Mouse (Mus musculus) 416B (cell line): Measurements from ENCODE around the gene Mapk10.
A peak's percentile ranks its signal among the peaks of the same experiment; 100 is the strongest.
"Not testable (repeated sequence)": the region's sequence is repeated elsewhere in the genome, so short reads cannot be mapped to it uniquely, and the experiment has no call there.

ENCODE experiments used
- DNase-seq: peaks from one replicate; pipeline ENCODE4 v3.0.0; 2011; ENCODE audit warnings: low read depth

Mapk10 gene

DNA sequence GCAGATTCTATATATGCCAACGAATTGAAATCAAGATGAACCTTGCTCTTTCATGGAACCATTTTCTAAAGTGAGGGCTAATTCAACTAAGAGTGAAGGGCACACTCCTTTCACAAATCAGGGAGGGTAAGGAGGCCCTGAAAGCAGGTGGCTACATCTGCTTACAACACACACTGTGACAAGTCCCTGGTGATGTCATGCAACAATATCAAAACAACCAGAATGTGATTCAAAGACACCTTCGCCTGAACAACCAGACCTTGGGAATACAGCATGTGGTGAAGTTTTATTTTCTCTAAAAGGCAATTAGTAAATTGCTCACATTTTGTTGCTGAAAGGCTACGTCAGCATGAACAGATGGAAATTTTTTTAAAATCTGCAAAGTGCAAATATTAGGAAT, 258.2 kb downstream of the Mapk10 start:
- DNase-seq: no peak

- no peak for DNase-seq
These were observed 263.9 kb downstream of the Mapk10 start for GRCm38 (mm10) chr5:102947061-102947711.

DNA sequence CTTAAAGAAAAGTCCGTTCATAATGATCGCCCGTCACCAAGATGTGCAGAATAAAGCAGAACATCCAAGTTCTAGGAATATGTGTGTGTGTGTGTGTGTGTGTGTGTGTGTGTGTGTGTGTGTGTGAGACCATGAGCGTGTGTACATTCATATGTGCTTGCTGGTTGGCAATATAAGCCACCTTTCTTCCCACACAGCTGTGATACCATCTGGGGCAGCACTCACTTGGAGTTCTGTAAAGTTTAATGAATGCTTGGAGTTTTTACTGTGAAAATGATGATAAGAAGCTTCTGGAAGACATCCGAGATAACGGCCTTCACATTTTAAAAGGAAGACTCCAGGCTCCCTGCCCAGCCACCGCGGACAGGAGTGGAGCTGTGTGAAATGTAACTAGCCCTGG, 264.5 kb downstream of the Mapk10 start:
- no peak for DNase-seq

DNA sequence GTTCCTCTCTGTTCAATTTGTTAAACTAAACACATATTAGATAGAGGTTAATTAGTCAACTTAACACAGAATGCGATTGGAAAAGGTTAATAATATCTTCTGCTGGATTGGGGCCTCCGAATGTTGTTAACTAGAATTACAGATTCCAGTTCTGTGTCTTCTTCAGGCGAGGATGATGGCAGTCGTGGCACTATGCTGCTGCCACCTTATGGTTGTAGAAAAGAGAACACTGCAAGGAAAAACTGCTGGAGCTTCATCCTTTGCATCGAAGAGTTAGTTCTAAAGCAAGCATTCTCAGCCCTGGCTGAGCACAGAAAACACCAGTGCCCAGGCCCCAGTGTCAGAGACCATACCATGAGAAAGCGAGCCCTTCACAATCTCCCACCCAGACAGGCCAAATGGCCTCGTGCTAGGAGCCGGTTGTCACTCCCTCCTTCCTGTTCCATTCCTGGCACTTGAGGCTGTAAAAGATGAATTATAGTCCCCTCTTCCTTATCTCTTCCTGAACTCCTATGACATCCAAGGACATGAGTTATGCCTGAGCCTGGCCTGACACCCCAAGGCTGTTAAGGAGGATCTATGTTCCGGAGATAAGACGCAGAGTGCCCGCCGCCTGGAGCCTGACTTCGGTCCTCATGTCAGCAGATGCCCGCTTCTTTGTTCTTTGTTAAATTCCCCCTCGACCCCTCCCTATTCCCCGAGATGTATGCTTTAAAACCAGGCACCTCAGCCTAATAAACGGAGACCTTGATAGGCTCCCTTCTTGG, 267.1 kb downstream of the Mapk10 start:
- DNase-seq: not testable (repeated sequence)

- DNase-seq: no peak
These were observed 281.0 kb downstream of the Mapk10 start for GRCm38 (mm10) chr5:102930161-102930560.

DNA sequence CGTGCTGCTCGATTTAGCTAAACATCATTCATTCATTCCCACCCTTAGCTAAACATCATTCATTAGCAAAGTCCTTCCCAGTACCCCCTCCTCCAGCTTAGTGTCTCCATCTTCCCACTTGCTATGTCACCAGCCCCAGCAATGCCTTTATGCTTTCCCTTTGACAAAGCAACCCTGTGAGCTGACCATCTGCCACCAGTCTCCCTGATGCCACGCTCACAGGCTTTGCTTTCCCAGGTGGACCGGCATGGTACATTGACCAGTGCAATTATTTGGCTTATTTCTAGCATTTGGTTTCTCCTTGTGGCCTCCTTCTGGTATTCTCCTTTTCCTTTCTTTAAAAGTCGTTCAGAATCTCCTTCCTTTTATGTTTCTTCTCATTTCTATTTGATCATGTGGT, 284.3 kb downstream of the Mapk10 start:
- DNase-seq: no peak

DNA sequence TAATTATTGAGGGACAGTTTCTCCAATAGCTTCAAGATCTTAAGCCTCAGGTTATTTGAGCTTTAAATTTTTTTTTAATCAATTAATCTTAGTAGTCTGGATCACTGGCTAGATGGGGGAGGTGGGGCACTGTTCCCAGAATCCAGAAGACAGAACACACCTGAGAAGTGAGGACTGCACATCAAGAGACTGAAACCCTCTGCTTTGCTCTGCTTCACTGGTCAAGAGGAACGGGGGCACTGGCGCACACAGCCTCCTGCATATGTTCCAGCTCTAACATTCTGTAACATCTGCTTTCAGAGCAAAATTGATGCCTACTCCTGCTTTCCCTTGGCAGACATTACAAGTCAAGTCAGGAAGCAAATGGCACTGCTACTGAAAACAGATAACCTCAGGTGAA, 290.9 kb downstream of the Mapk10 start:
- DNase-seq: no peak

DNA sequence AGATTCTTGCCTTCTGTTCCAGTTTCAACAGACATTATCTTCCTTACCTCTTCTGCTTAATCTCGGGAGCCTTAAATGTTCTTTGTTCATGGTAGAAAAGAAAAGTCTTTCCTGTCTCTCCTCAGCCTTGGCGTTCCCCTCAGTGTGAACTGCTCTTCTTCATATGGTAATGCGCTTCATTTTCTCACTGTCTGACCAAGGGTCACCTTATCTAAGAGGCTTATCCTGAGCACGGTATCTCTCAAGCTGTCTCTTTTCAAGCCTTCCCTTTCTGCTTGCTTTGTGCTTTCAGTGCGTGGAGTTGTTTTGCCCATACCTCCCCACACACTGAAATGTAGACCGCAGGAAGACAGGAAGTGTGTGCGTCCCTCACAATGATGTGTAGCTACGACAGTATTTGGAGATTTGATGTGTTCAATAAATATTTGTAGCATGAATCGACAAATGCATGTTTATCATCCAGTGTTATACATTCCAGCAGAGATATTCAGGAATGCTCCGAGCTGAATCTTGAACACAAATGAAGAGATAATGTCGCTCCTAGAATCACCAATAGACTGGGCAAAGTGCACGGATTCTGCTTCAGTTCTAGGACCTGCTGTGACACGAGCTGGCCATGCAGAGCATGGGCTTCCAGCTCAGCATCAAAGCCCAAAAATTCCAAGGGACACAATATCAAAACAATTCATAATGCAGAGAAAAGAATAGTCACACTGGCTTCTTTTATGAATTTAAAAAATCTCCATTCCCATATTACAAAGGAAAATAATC, 305.5 kb downstream of the Mapk10 start:
- DNase-seq: no peak

- no peak for DNase-seq
These were observed 307.1 kb downstream of the Mapk10 start for GRCm38 (mm10) chr5:102904066-102904465.

GRCm38 (mm10) chr5:102903487-102903886, 307.6 kb downstream of the Mapk10 start:
- DNase-seq: no peak

DNA sequence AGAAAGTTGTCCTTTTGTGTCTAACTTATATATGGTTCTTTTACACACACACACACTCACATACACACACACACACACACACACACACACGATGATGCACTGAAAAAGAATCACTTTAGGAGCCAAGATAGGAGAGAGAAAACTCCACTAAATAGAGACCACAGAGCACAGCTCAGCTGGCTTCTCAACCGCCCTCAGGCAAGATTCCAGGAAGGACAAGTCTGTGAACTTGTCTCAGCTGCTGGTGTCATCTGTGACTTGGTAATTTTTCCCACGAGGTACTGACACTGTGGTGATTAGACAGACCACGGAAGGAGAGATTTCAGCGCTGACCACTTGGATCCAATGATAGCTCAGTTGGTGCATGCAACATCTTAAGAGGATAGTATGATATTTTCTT, 310.0 kb downstream of the Mapk10 start:
- DNase-seq: no peak

DNA sequence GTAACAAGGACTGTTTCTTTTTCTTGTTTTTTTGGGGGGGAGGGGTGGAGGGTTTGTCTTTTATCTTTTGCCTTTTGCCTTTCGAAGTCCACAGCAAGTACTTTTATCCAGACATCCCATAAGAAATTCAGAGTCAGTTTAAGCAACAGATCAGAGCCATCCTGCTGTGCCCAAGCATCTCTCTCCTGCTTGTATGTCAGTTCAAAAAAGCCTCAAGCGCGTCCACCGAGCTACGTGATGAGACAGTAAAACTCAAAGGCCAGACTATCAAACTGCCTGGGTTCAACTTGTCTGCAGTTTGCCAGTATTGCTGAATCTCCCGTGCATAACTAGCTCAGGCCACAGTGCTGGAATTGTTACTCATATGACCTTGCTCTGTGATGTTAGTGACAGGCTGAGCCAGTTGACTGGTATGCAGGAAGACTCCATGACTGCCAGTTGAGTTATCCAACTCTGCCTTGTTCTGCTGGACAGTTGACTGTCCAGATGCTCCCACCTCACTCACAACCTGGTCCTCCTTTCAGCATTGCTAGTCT, 311.4 kb downstream of the Mapk10 start:
- no peak for DNase-seq

GRCm38 (mm10) chr5:102898301-102898700, 312.8 kb downstream of the Mapk10 start:
- DNase-seq: no peak

- DNase-seq: no peak
These were observed 318.9 kb downstream of the Mapk10 start for GRCm38 (mm10) chr5:102892226-102892625.

- no peak for DNase-seq
These were observed 322.0 kb downstream of the Mapk10 start for GRCm38 (mm10) chr5:102889163-102889488.

DNA sequence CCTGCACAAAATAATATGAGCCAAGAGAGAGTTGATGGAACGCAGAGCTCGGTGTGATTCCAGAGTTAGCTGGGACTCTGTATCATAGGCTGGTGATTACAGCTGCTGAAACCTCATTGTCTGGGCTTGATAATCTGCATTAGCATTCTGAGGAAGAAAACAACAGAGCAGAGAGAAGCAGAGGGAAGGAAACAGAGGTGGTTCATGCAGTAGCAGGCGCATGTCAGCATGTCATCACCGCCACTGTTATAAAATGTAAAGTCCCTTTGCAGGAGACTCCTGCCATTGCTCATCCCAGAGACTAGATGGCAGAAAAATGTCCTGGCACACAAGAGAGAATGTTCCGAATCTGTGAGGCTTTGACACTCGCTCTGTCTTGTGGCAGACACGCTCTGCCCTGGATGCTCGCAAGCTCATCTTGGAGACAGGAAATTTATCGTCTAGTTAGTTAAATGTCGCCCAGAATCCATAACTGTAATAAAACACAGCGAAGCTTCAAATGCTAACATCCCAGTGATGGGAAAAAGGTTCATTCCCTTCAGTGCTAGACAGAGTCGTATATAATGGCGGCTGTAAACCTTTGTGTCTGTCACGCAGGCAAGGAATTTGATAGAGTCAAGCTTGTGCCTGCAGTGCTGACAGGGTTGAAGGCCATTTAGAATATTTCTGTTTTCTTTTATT, 322.5 kb downstream of the Mapk10 start:
- DNase-seq: no peak

DNA sequence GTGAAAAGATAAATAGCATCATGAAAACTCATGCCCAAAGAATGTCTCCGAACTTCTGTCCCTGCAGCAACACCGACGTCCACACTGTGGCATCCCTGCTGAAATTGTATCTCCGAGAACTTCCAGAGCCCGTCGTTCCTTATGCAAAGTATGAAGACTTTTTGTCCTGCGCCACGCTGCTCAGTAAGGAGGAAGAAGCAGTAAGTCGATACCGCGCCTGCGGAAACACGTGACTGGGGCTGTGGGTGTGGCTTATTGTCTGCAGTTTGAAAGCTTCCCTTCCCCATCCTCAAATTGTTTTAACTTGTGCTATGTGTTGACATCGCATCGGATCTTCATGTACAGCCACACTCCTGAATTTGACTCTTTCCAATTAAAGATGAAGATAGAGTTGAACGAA, 335.5 kb downstream of the Mapk10 start:
- no peak for DNase-seq

DNA sequence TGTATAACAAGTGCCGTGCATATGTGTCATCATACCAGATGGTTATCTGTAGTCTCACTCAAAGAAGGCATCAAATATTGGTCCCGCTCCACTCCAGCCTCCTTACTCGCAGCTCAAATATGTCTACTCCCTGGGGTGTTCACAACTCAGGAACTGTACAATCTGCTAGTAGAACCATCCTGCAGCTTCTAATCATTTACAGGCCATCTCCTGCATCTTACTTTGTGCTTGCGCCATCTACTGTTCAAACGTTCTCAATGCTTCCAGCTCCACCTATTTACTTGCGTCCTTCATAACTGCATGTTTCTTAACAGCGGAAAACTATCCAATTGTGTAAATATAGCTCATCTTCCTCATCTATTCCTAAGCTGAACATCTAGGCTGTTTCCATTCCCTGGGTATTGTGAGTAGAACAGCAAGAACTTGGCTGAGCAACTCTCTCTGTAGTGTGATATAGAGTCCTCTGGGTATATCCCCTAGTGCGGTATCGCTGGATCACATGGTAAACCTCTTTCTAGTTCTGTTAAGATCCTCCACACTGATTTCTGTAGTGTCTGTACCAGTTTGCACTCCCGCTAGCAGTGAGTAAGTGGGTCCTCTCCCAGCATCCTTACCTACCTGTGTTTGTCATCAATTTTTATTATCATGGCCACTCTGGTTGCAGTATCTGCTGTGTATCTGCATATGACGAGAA, 336.4 kb downstream of the Mapk10 start:
- DNase-seq: peak; percentile 64

DNA sequence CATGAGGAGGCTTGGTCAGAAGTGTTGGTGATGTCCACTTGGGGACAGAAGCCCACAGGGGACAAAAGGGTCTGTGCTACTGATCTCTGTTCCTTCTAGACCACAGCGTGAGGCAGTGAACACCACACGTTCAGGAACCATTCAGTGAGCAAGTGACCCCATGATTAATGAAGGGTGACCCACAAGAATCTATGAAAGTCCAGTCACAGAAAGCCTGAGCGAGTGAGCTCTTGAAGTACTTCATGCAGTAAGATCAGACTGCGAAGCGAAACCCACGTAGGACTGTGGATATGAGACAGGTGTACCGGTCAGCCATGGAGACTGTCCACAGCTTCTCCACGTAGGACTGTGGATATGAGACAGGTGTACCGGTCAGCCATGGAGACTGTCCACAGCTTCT, 338.1 kb downstream of the Mapk10 start:
- not testable (repeated sequence) for DNase-seq

- DNase-seq: no peak
These were observed 342.9 kb downstream of the Mapk10 start for GRCm38 (mm10) chr5:102868196-102868595.

GRCm38 (mm10) chr5:102859749-102860148, 351.4 kb downstream of the Mapk10 start:
- DNase-seq: no peak

DNA sequence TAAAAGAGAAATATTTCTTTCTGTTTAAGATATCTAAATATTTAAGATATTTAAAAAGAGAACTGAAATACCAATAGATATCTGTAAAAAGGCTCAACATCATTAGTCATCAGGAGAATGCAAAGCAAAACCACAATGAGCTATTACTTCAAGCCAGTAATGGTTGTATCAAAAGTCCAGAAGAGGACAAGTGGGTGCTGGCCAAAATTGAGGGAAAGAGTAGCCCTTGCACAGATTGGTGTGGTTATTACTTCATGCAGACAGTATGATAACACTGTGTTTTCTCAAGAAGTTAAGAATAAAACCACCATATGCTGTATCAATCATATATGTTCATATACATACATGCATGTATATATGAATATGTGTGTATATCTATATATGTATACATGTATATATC, 353.1 kb downstream of the Mapk10 start:
- no peak for DNase-seq
